Mouse (Mus musculus): ENCODE results near the gene Tspear. TPM values are rescaled to one million over a fixed set of nuclear protein-coding genes. Genes with fewer than 3 reads are reported as not detected.

Tspear gene
- polyA plus RNA-seq, 1 experiment from 2014 or later, result 0.67 TPM

- Histone ChIP-seq H3K27ac (no peak overlapping the region), H3K27me3 (no peaks in the 10 kb centered on the region), H3K4me3 (replicated peaks) (no peak overlapping the region), H3K4me2 (replicated peaks) (no peak overlapping the region), H3K9ac (replicated peaks) (no peak overlapping the region), H3K9me3 (peaks cover 22% of the 10 kb centered on the region; the same call in 1 of the 2 replicates), H3K4me1 (replicated peaks) (no peaks in the 10 kb centered on the region), H3K36me3 (no peaks in the 10 kb centered on the region)
- WGBS, result 11% methylated on average over 2 of the region's 2 CpGs
- no peak for ATAC-seq
These were observed 160.6 kb downstream of the Tspear start for GRCm38 (mm10) chr10:77846961-77847360.

- WGBS, result 86% methylated on average over 2 of the region's 2 CpGs
These were observed 161.2 kb downstream of the Tspear start for GRCm38 (mm10) chr10:77847538-77847937.

GRCm38 (mm10) chr10:77852559-77852958 lies 166.2 kb downstream of the Tspear start, which contains the start of gene Gm10318:
TSS of gene Gm10318 (plus strand) at chr10:77852859.
- peaks cover 5% of the 10 kb centered on the region; the same call in 1 of the 2 replicates for H3K4me1 ChIP-seq (replicated peaks)
- no peak within 1 kb of the TSS for H3K27ac ChIP-seq

More at GRCm38 (mm10) chr10:77847538-77847937, 161.2 kb downstream of the Tspear start:
- H3K4me2 ChIP-seq (replicated peaks), result no peak overlapping the region
- ATAC-seq, result no peak
- H3K9me3 ChIP-seq, result peaks cover 22% of the 10 kb centered on the region; the same call in 1 of the 2 replicates
- H3K4me3 ChIP-seq (replicated peaks), result no peak overlapping the region
- H3K4me1 ChIP-seq (replicated peaks), result no peaks in the 10 kb centered on the region
- no peaks in the 10 kb centered on the region for H3K27me3 ChIP-seq
- no peaks in the 10 kb centered on the region for H3K36me3 ChIP-seq
- no peak overlapping the region for H3K9ac ChIP-seq (replicated peaks)
- no peak overlapping the region for H3K27ac ChIP-seq

GRCm38 (mm10) chr10:77861675-77862074 lies 175.3 kb downstream of the Tspear start, which contains the start of gene Gm3285:
TSS of gene Gm3285 (plus strand) at chr10:77861975.
- no peak within 1 kb of the TSS for H3K4me3 ChIP-seq (replicated peaks)
- no peak within 1 kb of the TSS for H3K9ac ChIP-seq (replicated peaks)
- no peaks in the 10 kb centered on the region for H3K36me3 ChIP-seq
- H3K4me1 ChIP-seq (replicated peaks), result 0 out of 2 replicates have a peak, but pooled peaks cover 5% of the 10 kb centered on the region
- WGBS, result 50% methylated on average over 7 of the region's 7 CpGs
- H3K27me3 ChIP-seq, result no peaks in the 10 kb centered on the region
- no peak within 1 kb of the TSS for H3K4me2 ChIP-seq (replicated peaks)
- no peak within 1 kb of the TSS for H3K27ac ChIP-seq
- no peaks in the 10 kb centered on the region for H3K9me3 ChIP-seq
- no peak for ATAC-seq

More at GRCm38 (mm10) chr10:77852559-77852958, 166.2 kb downstream of the Tspear start, which contains the start of gene Gm10318:
- whole genome bisulfite sequencing, result 72% methylated on average over 9 of the region's 9 CpGs
- Histone ChIP-seq H3K36me3 (no peaks in the 10 kb centered on the region), H3K27me3 (no peaks in the 10 kb centered on the region), H3K4me2 (replicated peaks) (no peak within 1 kb of the TSS), H3K4me3 (replicated peaks) (no peak within 1 kb of the TSS), H3K9me3 (0 out of 2 replicates have a peak, but pooled peaks cover 4% of the 10 kb centered on the region), H3K9ac (replicated peaks) (no peak within 1 kb of the TSS)
- no peak for ATAC-seq

GRCm38 (mm10) chr10:77864067-77864761 lies 177.8 kb downstream of the Tspear start:
- H3K4me3 ChIP-seq (replicated peaks), result peak overlapping the region; percentile 7; the same call in 1 of the 2 replicates
- H3K27ac ChIP-seq, result no peak overlapping the region
- no peaks in the 10 kb centered on the region for H3K36me3 ChIP-seq
- no peaks in the 10 kb centered on the region for H3K27me3 ChIP-seq
- WGBS, result 47% methylated on average over 14 of the region's 14 CpGs
- 0 out of 2 replicates have a peak, but pooled peaks cover 5% of the 10 kb centered on the region for H3K4me1 ChIP-seq (replicated peaks)
- peak overlapping the region; percentile 36 for H3K4me2 ChIP-seq (replicated peaks)
- H3K9ac ChIP-seq (replicated peaks), result no peak overlapping the region
- ATAC-seq, result peak; percentile 70
- no peaks in the 10 kb centered on the region for H3K9me3 ChIP-seq

- no peaks in the 10 kb centered on the region for H3K9me3 ChIP-seq
- 37% methylated on average over 11 of the region's 11 CpGs for WGBS
- H3K4me3 ChIP-seq (replicated peaks), result peak overlapping the region; percentile 7; the same call in 1 of the 2 replicates
These were observed 178.4 kb downstream of the Tspear start for GRCm38 (mm10) chr10:77864762-77865143.

GRCm38 (mm10) chr10:77867546-77867945 lies 181.2 kb downstream of the Tspear start:
- Histone ChIP-seq H3K4me1 (replicated peaks) (0 out of 2 replicates have a peak, but pooled peaks cover 5% of the 10 kb centered on the region), H3K9ac (replicated peaks) (no peak overlapping the region), H3K4me2 (replicated peaks) (no peak overlapping the region), H3K4me3 (replicated peaks) (no peak overlapping the region), H3K27ac (no peak overlapping the region), H3K9me3 (no peaks in the 10 kb centered on the region; the same call in 1 of the 2 replicates), H3K27me3 (no peaks in the 10 kb centered on the region), H3K36me3 (no peaks in the 10 kb centered on the region)
- WGBS, result 60% methylated on average over 1 of the region's 1 CpGs
- no peak for ATAC-seq

More at GRCm38 (mm10) chr10:77864762-77865143, 178.4 kb downstream of the Tspear start:
- Histone ChIP-seq H3K4me1 (replicated peaks) (0 out of 2 replicates have a peak, but pooled peaks cover 5% of the 10 kb centered on the region), H3K4me2 (replicated peaks) (peak overlapping the region; percentile 36), H3K27ac (no peak overlapping the region), H3K27me3 (no peaks in the 10 kb centered on the region), H3K36me3 (no peaks in the 10 kb centered on the region), H3K9ac (replicated peaks) (no peak overlapping the region)
- ATAC-seq, result peak; percentile 48; the same call in 1 of the 2 replicates

- Histone ChIP-seq H3K36me3 (no peaks in the 10 kb centered on the region), H3K4me1 (replicated peaks) (no peaks in the 10 kb centered on the region), H3K9ac (replicated peaks) (no peak overlapping the region), H3K4me2 (replicated peaks) (no peak overlapping the region), H3K27ac (no peak overlapping the region), H3K27me3 (no peaks in the 10 kb centered on the region), H3K9me3 (no peaks in the 10 kb centered on the region; the same call in 1 of the 2 replicates), H3K4me3 (replicated peaks) (no peak overlapping the region)
- ATAC-seq, result no peak
- 84% methylated on average over 7 of the region's 7 CpGs for WGBS
These were observed 183.3 kb downstream of the Tspear start for GRCm38 (mm10) chr10:77869651-77870050.

GRCm38 (mm10) chr10:77878985-77879384 lies 192.6 kb downstream of the Tspear start:
- ATAC-seq, result no peak
- H3K9me3 ChIP-seq, result no peaks in the 10 kb centered on the region
- H3K4me2 ChIP-seq (replicated peaks), result no peak overlapping the region
- H3K27ac ChIP-seq, result no peak overlapping the region
- H3K4me1 ChIP-seq (replicated peaks), result no peaks in the 10 kb centered on the region
- no peaks in the 10 kb centered on the region for H3K27me3 ChIP-seq
- no peak overlapping the region for H3K9ac ChIP-seq (replicated peaks)
- no peaks in the 10 kb centered on the region for H3K36me3 ChIP-seq
- H3K4me3 ChIP-seq (replicated peaks), result no peak overlapping the region
- 69% methylated on average over 6 of the region's 6 CpGs for WGBS

- no peak overlapping the region for H3K9ac ChIP-seq (replicated peaks)
- H3K4me3 ChIP-seq (replicated peaks), result no peak overlapping the region
- H3K9me3 ChIP-seq, result no peaks in the 10 kb centered on the region
- H3K27ac ChIP-seq, result no peak overlapping the region
- H3K4me2 ChIP-seq (replicated peaks), result no peak overlapping the region
- H3K27me3 ChIP-seq, result no peaks in the 10 kb centered on the region
- H3K36me3 ChIP-seq, result no peaks in the 10 kb centered on the region
- H3K4me1 ChIP-seq (replicated peaks), result no peaks in the 10 kb centered on the region
- ATAC-seq, result no peak
- 88% methylated on average over 3 of the region's 3 CpGs for WGBS
These were observed 193.9 kb downstream of the Tspear start for GRCm38 (mm10) chr10:77880305-77880704.

- H3K4me2 ChIP-seq (replicated peaks), result no peak overlapping the region
- WGBS, result 87% methylated on average over 5 of the region's 5 CpGs
These were observed 196.2 kb downstream of the Tspear start for GRCm38 (mm10) chr10:77882553-77882952.

GRCm38 (mm10) chr10:77886007-77886747 lies 199.8 kb downstream of the Tspear start:
- Histone ChIP-seq H3K4me2 (replicated peaks) (no peak overlapping the region), H3K36me3 (no peaks in the 10 kb centered on the region), H3K9me3 (0 out of 2 replicates have a peak, but pooled peaks cover 4% of the 10 kb centered on the region), H3K27ac (no peak overlapping the region), H3K27me3 (no peaks in the 10 kb centered on the region), H3K9ac (replicated peaks) (no peak overlapping the region), H3K4me3 (replicated peaks) (no peak overlapping the region), H3K4me1 (replicated peaks) (no peaks in the 10 kb centered on the region)
- ATAC-seq, result 0 out of 2 replicates have a peak, but pooled peaks have one; percentile 27
- WGBS, result 58% methylated on average over 12 of the region's 12 CpGs

More at GRCm38 (mm10) chr10:77882553-77882952, 196.2 kb downstream of the Tspear start:
- Histone ChIP-seq H3K9ac (replicated peaks) (no peak overlapping the region), H3K27ac (no peak overlapping the region), H3K4me3 (replicated peaks) (no peak overlapping the region), H3K4me1 (replicated peaks) (no peaks in the 10 kb centered on the region), H3K27me3 (no peaks in the 10 kb centered on the region), H3K36me3 (no peaks in the 10 kb centered on the region), H3K9me3 (no peaks in the 10 kb centered on the region)
- no peak for ATAC-seq

All from midbrain, embryonic 13.5 days (tissue).